Mouse (Mus musculus) myocyte (in vitro differentiated cells): ENCODE measurements at regions not wholly inside any gene's neighbourhood (a gene's known extent, or its start where the extent isn't known, plus 50 kb on each side); places are given as distances from the start of the nearest gene placed in this dataset.

Experiments
- H3K27me3 ChIP-seq: one replicate; pipeline ENCODE4 v1.6.1; 2011; ENCODE audit not compliant: control insufficient read depth, insufficient read depth, insufficient read length
- H3K36me3 ChIP-seq: one replicate; pipeline ENCODE4 v1.6.1; 2011; ENCODE audit not compliant: control insufficient read depth, insufficient read depth
- H3K4me2 ChIP-seq: one replicate; pipeline ENCODE4 v1.6.1; 2011; ENCODE audit warnings: low read depth, control low read depth
- H3K4me3 ChIP-seq: one replicate; pipeline ENCODE4 v1.5.1; 2011; ENCODE audit warnings: mild to moderate bottlenecking, control low read depth, moderate library complexity
- H3K79me2 ChIP-seq: one replicate; pipeline ENCODE4 v1.6.1; 2011; ENCODE audit not compliant: control insufficient read depth, insufficient read depth
- H3ac ChIP-seq: one replicate; pipeline ENCODE4 v1.6.1; 2011; ENCODE audit not compliant: control insufficient read depth, insufficient read length
- CEBPB ChIP-seq: IDR thresholded peaks from 2 replicates; pipeline ENCODE4 v1.6.1; 2011; ENCODE audit warnings: mild to moderate bottlenecking, moderate library complexity; ENCODE audit not compliant: poor library complexity, insufficient read depth, severe bottlenecking
- E2F4 ChIP-seq: IDR thresholded peaks from one replicate; pipeline ENCODE4 v1.6.1; 2011; ENCODE audit warnings: mild to moderate bottlenecking, control low read depth, moderate library complexity; ENCODE audit not compliant: insufficient read depth
- MAX ChIP-seq: IDR thresholded peaks from one replicate; pipeline ENCODE4 v1.6.1; 2011; ENCODE audit warnings: low read depth, mild to moderate bottlenecking, control low read depth
- MYOD1 ChIP-seq, 3 experiments: IDR thresholded peaks; one replicate each; pipeline ENCODE4 v1.6.1; 2011; ENCODE audit warnings: control low read depth in 2 of 3, low read depth in 2 of 3, mild to moderate bottlenecking in 2 of 3, moderate library complexity in 1 of 3; ENCODE audit not compliant: insufficient read length in 2 of 3, control insufficient read depth in 1 of 3
- MYOG ChIP-seq, 3 experiments: IDR thresholded peaks; one replicate each; pipeline ENCODE4 v1.6.1; 2011; ENCODE audit warnings: control low read depth in 2 of 3, low read depth in 2 of 3, mild to moderate bottlenecking in 2 of 3; ENCODE audit not compliant: insufficient read length in 2 of 3, control insufficient read depth in 1 of 3, insufficient read depth in 1 of 3
- POLR2AphosphoS2 ChIP-seq: IDR thresholded peaks from one replicate; pipeline ENCODE4 v1.6.1; 2011; ENCODE audit warnings: low read depth, control low read depth; ENCODE audit not compliant: insufficient read length
- REST ChIP-seq: IDR thresholded peaks from one replicate; pipeline ENCODE4 v1.6.1; 2011; ENCODE audit warnings: mild to moderate bottlenecking, control low read depth, moderate library complexity; ENCODE audit not compliant: insufficient read depth, insufficient read length
- SRF ChIP-seq: IDR thresholded peaks from one replicate; pipeline ENCODE4 v1.6.1; 2011; ENCODE audit warnings: low read depth; ENCODE audit not compliant: control insufficient read depth, insufficient read length
- TCF12 ChIP-seq: IDR thresholded peaks from one replicate; pipeline ENCODE4 v1.6.1; 2011; ENCODE audit warnings: mild to moderate bottlenecking, control low read depth; ENCODE audit not compliant: poor library complexity, insufficient read depth, severe bottlenecking
- TCF3 ChIP-seq: IDR thresholded peaks from one replicate; pipeline ENCODE4 v1.6.1; 2011; ENCODE audit warnings: low read depth, control low read depth; ENCODE audit not compliant: insufficient read length
- USF1 ChIP-seq: IDR thresholded peaks from one replicate; pipeline ENCODE4 v1.6.1; 2011; ENCODE audit warnings: low read depth, mild to moderate bottlenecking, control low read depth, moderate library complexity

DNA sequence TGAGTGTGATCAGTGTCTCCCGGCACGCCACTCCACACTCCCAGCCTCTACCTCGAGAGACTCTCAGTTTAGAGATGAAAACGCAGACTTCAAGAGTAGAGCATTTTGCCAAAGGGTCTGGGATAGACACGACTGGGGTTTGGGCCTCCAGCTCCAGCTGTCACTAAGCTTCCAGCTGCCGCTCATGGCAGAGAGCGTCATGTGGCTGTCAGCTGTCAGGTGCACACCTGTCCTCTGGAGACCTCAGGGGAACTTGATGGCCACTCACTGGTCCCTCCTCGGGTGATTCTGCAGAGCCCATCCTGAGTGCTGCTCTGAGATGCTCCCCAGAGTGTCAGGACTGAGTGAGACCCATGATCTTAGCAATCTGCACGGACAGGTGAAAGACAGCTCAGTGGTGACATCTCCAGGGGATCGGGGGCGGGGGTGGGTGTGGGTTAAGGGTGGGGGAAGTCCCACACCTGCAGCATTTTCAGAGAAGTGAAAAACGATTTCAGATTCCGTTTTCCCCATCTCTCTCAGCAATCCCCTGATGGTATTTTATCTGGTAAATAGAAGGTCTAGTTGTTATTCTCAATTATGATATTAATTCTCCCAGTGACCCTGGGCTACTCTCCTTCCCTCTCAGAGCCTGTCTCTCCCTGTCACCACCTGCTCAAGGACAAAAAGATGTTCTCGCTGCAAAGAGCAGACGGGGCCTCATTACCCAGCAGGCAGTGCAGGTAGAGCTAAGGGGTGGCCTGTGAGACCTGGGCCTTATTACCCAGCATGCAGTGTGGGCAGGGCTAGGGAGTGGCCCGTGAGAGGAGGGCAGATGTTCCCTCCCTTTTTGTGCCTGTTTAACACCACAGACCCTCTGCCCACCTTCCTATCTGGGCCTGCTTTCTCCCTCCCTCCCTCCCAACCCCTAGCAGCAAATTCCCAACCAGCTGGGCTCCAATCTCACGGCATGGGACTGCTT lies 65.2 kb upstream of the Unc5a start:
- peaks cover 65% of the 10 kb centered on the region for H3K27me3 ChIP-seq
- no peaks in the 10 kb centered on the region for H3K36me3 ChIP-seq
- no peak overlapping the region for H3K4me3 ChIP-seq
- no peak overlapping the region for H3ac ChIP-seq
- TF ChIP-seq MAX, result no peak
- TF ChIP-seq MYOG (IDR thresholded peaks at IDR 0.05; ENCODE audit: control insufficient read depth in 1 of 3, insufficient read depth in 1 of 3, insufficient read length in 2 of 3, low read depth in 2 of 3), result peak in 1 of 3 experiments; percentile 30
- H3K4me2 ChIP-seq, result no peak overlapping the region
- no peaks in the 10 kb centered on the region for H3K79me2 ChIP-seq

DNA sequence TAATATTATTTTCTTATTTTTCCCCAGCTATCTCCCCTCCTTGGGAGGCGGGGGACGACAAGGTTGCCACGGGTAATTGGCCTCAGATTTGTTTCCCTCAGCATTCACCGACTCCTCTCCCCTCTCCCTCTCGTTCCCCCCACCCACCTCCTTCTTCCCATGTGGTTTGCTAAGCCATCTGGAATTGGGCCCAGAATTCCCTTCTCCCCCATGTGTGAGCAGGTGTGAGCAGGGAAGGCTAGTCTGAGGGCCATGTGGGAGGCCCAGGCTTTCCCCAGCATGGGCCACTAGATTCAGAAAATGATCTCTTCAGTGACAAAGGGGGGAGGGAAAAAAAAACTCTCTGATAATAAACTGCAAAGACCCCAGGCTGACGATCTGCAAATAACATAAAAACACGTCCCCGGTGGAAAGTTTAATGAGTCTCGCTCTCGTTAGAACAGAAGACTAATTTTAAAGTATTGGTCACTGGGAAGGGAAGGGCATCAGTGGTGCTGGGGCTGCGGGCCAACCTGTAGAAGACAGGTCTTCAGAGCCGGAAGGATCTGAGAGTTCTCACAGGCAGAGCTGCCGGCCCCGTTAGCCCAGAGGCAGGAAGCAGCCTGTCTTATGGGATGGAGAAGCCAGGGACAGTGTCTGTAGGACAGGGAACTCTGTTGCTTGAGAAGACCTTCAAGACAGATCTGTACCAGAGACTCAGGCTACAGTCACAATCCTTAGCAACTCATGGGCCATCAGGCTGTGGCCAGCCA lies 64.3 kb upstream of the Unc5a start:
- H3K36me3 ChIP-seq, result no peaks in the 10 kb centered on the region
- H3K79me2 ChIP-seq, result no peaks in the 10 kb centered on the region
- peaks cover 66% of the 10 kb centered on the region for H3K27me3 ChIP-seq
- no peak overlapping the region for H3ac ChIP-seq
- no peak for TF ChIP-seq MYOD1 (IDR thresholded peaks at IDR 0.05; ENCODE audit: control insufficient read depth in 1 of 3, insufficient read length in 2 of 3, low read depth in 2 of 3)
- H3K4me2 ChIP-seq, result no peak overlapping the region
- no peak overlapping the region for H3K4me3 ChIP-seq

GRCm38 (mm10) chr13:54887366-54887921 lies 61.8 kb upstream of the Unc5a start:
- H3K27me3 ChIP-seq, result peaks cover 66% of the 10 kb centered on the region
- no peak overlapping the region for H3ac ChIP-seq
- no peak overlapping the region for H3K4me3 ChIP-seq
- no peak overlapping the region for H3K4me2 ChIP-seq
- TF ChIP-seq MYOD1 (IDR thresholded peaks at IDR 0.05; ENCODE audit: control insufficient read depth in 1 of 3, insufficient read length in 2 of 3, low read depth in 2 of 3) (no peak), USF1 (no peak), MAX (no peak), TCF12 (no peak), E2F4 (no peak), REST (no peak), CEBPB (no peak), SRF (no peak), TCF3 (no peak), POLR2AphosphoS2 (no peak), MYOG (IDR thresholded peaks at IDR 0.05; ENCODE audit: control insufficient read depth in 1 of 3, insufficient read depth in 1 of 3, insufficient read length in 2 of 3, low read depth in 2 of 3) (no peak)
- no peaks in the 10 kb centered on the region for H3K36me3 ChIP-seq
- H3K79me2 ChIP-seq, result no peaks in the 10 kb centered on the region

GRCm38 (mm10) chr13:54888021-54888420 lies 61.2 kb upstream of the Unc5a start:
- Histone ChIP-seq H3ac (no peak overlapping the region), H3K36me3 (no peaks in the 10 kb centered on the region), H3K27me3 (peaks cover 61% of the 10 kb centered on the region), H3K79me2 (no peaks in the 10 kb centered on the region), H3K4me3 (no peak overlapping the region), H3K4me2 (no peak overlapping the region)
- TF ChIP-seq SRF (no peak), MYOG (IDR thresholded peaks at IDR 0.05; ENCODE audit: control insufficient read depth in 1 of 3, insufficient read depth in 1 of 3, insufficient read length in 2 of 3, low read depth in 2 of 3) (no peak), CEBPB (no peak), MYOD1 (IDR thresholded peaks at IDR 0.05; ENCODE audit: control insufficient read depth in 1 of 3, insufficient read length in 2 of 3, low read depth in 2 of 3) (no peak)

GRCm38 (mm10) chr13:54889684-54890399 lies 59.4 kb upstream of the Unc5a start:
- H3K27me3 ChIP-seq, result peaks cover 49% of the 10 kb centered on the region
- TF ChIP-seq POLR2AphosphoS2 (no peak), MYOG (IDR thresholded peaks at IDR 0.05; ENCODE audit: control insufficient read depth in 1 of 3, insufficient read depth in 1 of 3, insufficient read length in 2 of 3, low read depth in 2 of 3) (no peak), REST (no peak), SRF (no peak)
- H3K79me2 ChIP-seq, result no peaks in the 10 kb centered on the region
- no peak overlapping the region for H3K4me2 ChIP-seq
- no peak overlapping the region for H3K4me3 ChIP-seq
- no peaks in the 10 kb centered on the region for H3K36me3 ChIP-seq
- no peak overlapping the region for H3ac ChIP-seq
